Comparison of ENCODE assay signal across 8 mouse cellular contexts in the genomic region with DNA sequence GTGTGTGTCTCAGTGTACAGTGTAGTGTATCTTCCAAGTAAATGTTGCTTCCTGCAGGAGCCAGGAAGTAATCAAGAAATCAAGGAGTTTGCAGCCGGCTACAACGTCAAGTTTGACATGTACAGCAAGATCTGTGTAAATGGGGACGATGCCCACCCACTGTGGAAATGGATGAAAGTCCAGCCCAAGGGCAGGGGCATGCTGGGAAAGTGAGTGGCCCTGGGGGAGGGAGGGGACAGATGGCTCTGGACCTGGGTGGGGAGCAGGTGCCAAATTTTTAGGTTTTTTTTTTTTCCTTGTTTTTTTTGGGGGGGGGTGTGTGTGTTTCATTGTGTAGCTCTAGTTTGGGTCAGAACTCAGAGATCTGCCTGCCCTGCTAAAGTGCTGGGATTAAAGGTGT. TPM values are rescaled to one million over a fixed set of nuclear protein-coding genes. Genes with fewer than 3 reads are reported as not detected.
DNase-seq lines count a peak whose midpoint lies in the region; ATAC-seq and TF ChIP-seq lines count a peak whose summit lies in the region.
"Not testable (repeated sequence)": the region's sequence is repeated elsewhere in the genome, so short reads cannot be mapped to it uniquely, and the experiment has no call there.

No protein-coding gene starts in this region.

- H3K4me1 ChIP-seq in CH12.LX (ENCODE audit: control insufficient read depth in 1 of 2, insufficient read depth in 2 of 2), result peaks cover 12 to 46% of the 10 kb centered on the region in 2 experiments
- H3K4me1 ChIP-seq in forebrain, embryonic 13.5 days, result peaks cover 18% of the 10 kb centered on the region
- peaks cover 18% of the 10 kb centered on the region for H3K4me1 ChIP-seq in heart, postnatal 0 days (ENCODE audit: control insufficient read depth, insufficient read depth)
- H3K4me1 ChIP-seq in kidney, adult 2 months (ENCODE audit: control insufficient read depth, insufficient read depth, low read length), result peaks cover 34% of the 10 kb centered on the region
- peaks cover 40% of the 10 kb centered on the region for H3K4me1 ChIP-seq in liver, embryonic 11.5 days (replicated peaks; ENCODE audit: control insufficient read depth, insufficient read depth, low read length)
- H3K4me1 ChIP-seq in midbrain, embryonic 10.5 days, result peaks cover 61% of the 10 kb centered on the region
- peaks cover 21% of the 10 kb centered on the region for H3K4me1 ChIP-seq in olfactory bulb, adult 2 months (ENCODE audit: control insufficient read depth, insufficient read depth, low read length)

- ATAC-seq in forebrain, embryonic 13.5 days; heart, postnatal 0 days (ENCODE audit: insufficient read depth, low read depth); liver, embryonic 11.5 days (replicated peaks; ENCODE audit: low FRiP score): not testable (repeated sequence)

- peak overlapping the region; percentile 82 for H3K27ac ChIP-seq in CH12.LX (ENCODE audit: insufficient read depth, low read depth)
- H3K27ac ChIP-seq in forebrain, embryonic 13.5 days, result 0 out of 2 replicates have a peak overlapping the region, but pooled peaks have one; percentile 96
- H3K27ac ChIP-seq in heart, postnatal 0 days (ENCODE audit: low read depth), result 0 out of 2 replicates have a peak overlapping the region, but pooled peaks have one; percentile 99
- H3K27ac ChIP-seq in kidney, adult 2 months (ENCODE audit: insufficient read depth, low read depth, low read length), result peak overlapping the region; percentile 99; the same call in 1 of the 2 replicates
- not testable (repeated sequence) for H3K27ac ChIP-seq in liver, embryonic 11.5 days (ENCODE audit: low read depth, low read length)
- H3K27ac ChIP-seq in midbrain, embryonic 10.5 days (replicated peaks), result peak overlapping the region; percentile 98
- H3K27ac ChIP-seq in olfactory bulb, adult 2 months (ENCODE audit: insufficient read depth, low read depth, low read length), result 0 out of 2 replicates have a peak overlapping the region, but pooled peaks have one; percentile 93

- TF ChIP-seq EP300 in CH12.LX (IDR thresholded peaks at IDR 0.05; ENCODE audit: low read length); heart, postnatal 0 days (IDR thresholded peaks at IDR 0.05; ENCODE audit: low read depth): not testable (repeated sequence)

- TF ChIP-seq CTCF in CH12.LX (conservative IDR thresholded peaks at IDR 0.05 in 1 of 2, IDR thresholded peaks at IDR 0.05 in 1 of 2; ENCODE audit: low read depth in 2 of 2, low read length in 2 of 2); heart, postnatal 0 days (IDR thresholded peaks at IDR 0.05; ENCODE audit: low read depth); kidney, adult 2 months (conservative IDR thresholded peaks at IDR 0.05; ENCODE audit: insufficient read depth, insufficient read length, low read depth, low read length); olfactory bulb, adult 2 months (IDR thresholded peaks at IDR 0.05; ENCODE audit: insufficient read depth, low read depth, low read length): not testable (repeated sequence)

- TF ChIP-seq POLR2A in CH12.LX (IDR thresholded peaks at IDR 0.05; ENCODE audit: low read depth, low read length); kidney, adult 2 months (IDR thresholded peaks at IDR 0.05; ENCODE audit: low read depth, low read length); olfactory bulb, adult 2 months (IDR thresholded peaks at IDR 0.05; ENCODE audit: insufficient read depth, low read depth, low read length): not testable (repeated sequence)

- WGBS in forebrain, embryonic 13.5 days, result 48% methylated on average over 3 of the region's 3 CpGs
- WGBS in heart, postnatal 0 days, result 13% methylated on average over 3 of the region's 3 CpGs
- 1% methylated on average over 3 of the region's 3 CpGs for WGBS in kidney, adult 2 months
- WGBS in liver, embryonic 11.5 days, result 21% methylated on average over 3 of the region's 3 CpGs
- WGBS in midbrain, embryonic 10.5 days, result 58% methylated on average over 3 of the region's 3 CpGs
- 7% methylated on average over 3 of the region's 3 CpGs for WGBS in olfactory bulb, adult 2 months

- not testable (repeated sequence) for H3K27me3 ChIP-seq in CH12.LX (replicated peaks); forebrain, embryonic 13.5 days; heart, postnatal 0 days (ENCODE audit: control insufficient read depth, insufficient read depth, low read length); kidney, adult 2 months (replicated peaks; ENCODE audit: control insufficient read depth, insufficient read depth, low read length); liver, embryonic 11.5 days (replicated peaks; ENCODE audit: control insufficient read depth, insufficient read depth, low read length); midbrain, embryonic 10.5 days (ENCODE audit: low read depth, poor library complexity, severe bottlenecking)

- peaks cover 43 to 51% of the 10 kb centered on the region in 2 experiments for H3K36me3 ChIP-seq in CH12.LX (replicated peaks in 1 of 2; ENCODE audit: control insufficient read depth in 1 of 2, insufficient read depth in 1 of 2, low read length in 1 of 2)
- peaks cover 46% of the 10 kb centered on the region for H3K36me3 ChIP-seq in forebrain, embryonic 13.5 days (ENCODE audit: poor library complexity, severe bottlenecking)
- peaks cover 43% of the 10 kb centered on the region for H3K36me3 ChIP-seq in heart, postnatal 0 days (replicated peaks; ENCODE audit: control insufficient read depth, insufficient read depth, low read length)
- not testable (repeated sequence) for H3K36me3 ChIP-seq in kidney, adult 2 months (ENCODE audit: control insufficient read depth, insufficient read depth, low read length)
- H3K36me3 ChIP-seq in liver, embryonic 11.5 days (ENCODE audit: control insufficient read depth, insufficient read depth, low read length), result peaks cover 33% of the 10 kb centered on the region
- H3K36me3 ChIP-seq in midbrain, embryonic 10.5 days, result peaks cover 46% of the 10 kb centered on the region

- H3K9me3 ChIP-seq in CH12.LX (replicated peaks; ENCODE audit: low read length); forebrain, embryonic 13.5 days (replicated peaks); heart, postnatal 0 days (replicated peaks; ENCODE audit: control insufficient read depth, low read length); liver, embryonic 11.5 days (ENCODE audit: control insufficient read depth, low read length); midbrain, embryonic 10.5 days (replicated peaks): not testable (repeated sequence)

- TF ChIP-seq RAD21 in CH12.LX (IDR thresholded peaks at IDR 0.05; ENCODE audit: low read depth, low read length), result not testable (repeated sequence)

- peaks cover 15% of the 10 kb centered on the region for H3K79me2 ChIP-seq in CH12.LX (replicated peaks; ENCODE audit: control insufficient read depth, extremely low read depth, insufficient read depth, poor library complexity, severe bottlenecking)

- H3K4me3 ChIP-seq in CH12.LX (replicated peaks in 1 of 3; ENCODE audit: low read depth in 2 of 3, low read length in 2 of 3, poor library complexity in 1 of 3), result peak overlapping the region; percentile 61 to 97 (median 95)
- peak overlapping the region; percentile 85 for H3K4me3 ChIP-seq in forebrain, embryonic 13.5 days
- H3K4me3 ChIP-seq in heart, postnatal 0 days (ENCODE audit: low read depth, low read length), result peak overlapping the region; percentile 89
- H3K4me3 ChIP-seq in kidney, adult 2 months (ENCODE audit: insufficient read depth, low read depth, low read length), result peak overlapping the region; percentile 88
- H3K4me3 ChIP-seq in liver, embryonic 11.5 days (ENCODE audit: low read depth, low read length), result peak overlapping the region; percentile 98
- peak overlapping the region; percentile 95 for H3K4me3 ChIP-seq in midbrain, embryonic 10.5 days
- H3K4me3 ChIP-seq in olfactory bulb, adult 2 months (ENCODE audit: insufficient read depth, low read depth, low read length), result peak overlapping the region; percentile 90

- peak overlapping the region; percentile 68 for H3K4me2 ChIP-seq in CH12.LX (ENCODE audit: insufficient read depth, low read depth, poor library complexity, severe bottlenecking)
- H3K4me2 ChIP-seq in forebrain, embryonic 13.5 days, result peak overlapping the region; percentile 84
- peak overlapping the region; percentile 91 for H3K4me2 ChIP-seq in heart, postnatal 0 days (ENCODE audit: low read depth, low read length)
- H3K4me2 ChIP-seq in liver, embryonic 11.5 days, result peak overlapping the region; percentile 96

- H3K9ac ChIP-seq in CH12.LX (ENCODE audit: insufficient read depth, low read depth), result peak overlapping the region; percentile 98
- H3K9ac ChIP-seq in forebrain, embryonic 13.5 days, result peak overlapping the region; percentile 94
- peak overlapping the region; percentile 97; the same call in 1 of the 2 replicates for H3K9ac ChIP-seq in heart, postnatal 0 days (replicated peaks; ENCODE audit: low read depth, low read length)
- H3K9ac ChIP-seq in liver, embryonic 11.5 days (ENCODE audit: low read depth, low read length), result peak overlapping the region; percentile 99

- in situ Hi-C loops in CH12.LX (cut with MboI; ENCODE audit: low pct_ligation_motif_present, low pct_unique_long_range_greater_than_20kb, low sequenced_read_pairs), result not testable (repeated sequence)

- dilution Hi-C loops in CH12.LX (cut with MboI; ENCODE audit: extremely low pct_ligation_motif_present, extremely low pct_unique_long_range_greater_than_20kb, low sequenced_read_pairs), result not testable (repeated sequence)

- DNase-seq in CH12.LX (ENCODE audit: extremely low read depth); heart, postnatal 0 days (ENCODE audit: low spot score); kidney, adult 2 months; liver, embryonic 11.5 days (ENCODE audit: low spot score); midbrain, embryonic 10.5 days (ENCODE audit: low spot score): not testable (repeated sequence)
- DNase-seq in cerebellum, postnatal 25 days, result peak; percentile 54 to 68

RNA-seq across cellular contexts. Expression of a gene that starts 7.9 kb away (rescaled TPM):
- total RNA-seq in CH12.LX (2012; rRNA removed) (368 and 459 TPM in 2 replicates), CH12.LX (2014; rRNA removed) (352 and 386 TPM in 2 replicates)
- 332 and 353 TPM in 2 replicates for polyA plus RNA-seq in CH12.LX (2012; ENCODE audit: insufficient read length, low read depth)
- polyA plus RNA-seq in forebrain, embryonic 13.5 days (2015; fragmentation: Nextera tagmentation; extraction: Ambion mirVana), result 487 and 489 TPM in 2 replicates
- total RNA-seq in heart, postnatal 0 days (2014; rRNA removed; ENCODE audit: low replicate concordance), result 490 and 500 TPM in 2 replicates
- 874 and 900 TPM in 2 replicates for polyA plus RNA-seq in heart, postnatal 0 days (2015; fragmentation: Nextera tagmentation; extraction: Ambion mirVana)
- polyA plus RNA-seq in kidney, adult 2 months (2012; rRNA removed), result 1,431 and 1,557 TPM in 2 replicates
- 761 and 762 TPM in 2 replicates for polyA plus RNA-seq in liver, embryonic 11.5 days (2014; fragmentation: Nextera tagmentation; extraction: Ambion mirVana)
- 702 and 747 TPM in 2 replicates for polyA plus RNA-seq in midbrain, embryonic 10.5 days (2016; fragmentation: Nextera tagmentation; extraction: Ambion mirVana)
- polyA plus RNA-seq in olfactory bulb, adult 2 months (2012; ENCODE audit: insufficient read depth, insufficient read length, low replicate concordance, missing spikeins), result not detected in 2 replicates

RNA-seq across cellular contexts. Expression of a gene that starts 15.3 kb away (rescaled TPM):
- total RNA-seq in CH12.LX (2012; rRNA removed), result 127 and 132 TPM in 2 replicates
- 98.3 and 105 TPM in 2 replicates for total RNA-seq in CH12.LX (2014; rRNA removed)
- polyA plus RNA-seq in CH12.LX (2012; ENCODE audit: insufficient read length, low read depth), result 194 and 227 TPM in 2 replicates
- 193 and 199 TPM in 2 replicates for polyA plus RNA-seq in forebrain, embryonic 13.5 days (2015; fragmentation: Nextera tagmentation; extraction: Ambion mirVana)
- total RNA-seq in heart, postnatal 0 days (2014; rRNA removed; ENCODE audit: low replicate concordance), result 70.6 and 106 TPM in 2 replicates
- polyA plus RNA-seq in heart, postnatal 0 days (2015; fragmentation: Nextera tagmentation; extraction: Ambion mirVana), result 120 and 123 TPM in 2 replicates
- 230 and 235 TPM in 2 replicates for polyA plus RNA-seq in kidney, adult 2 months (2012; rRNA removed)
- 239 and 256 TPM in 2 replicates for polyA plus RNA-seq in liver, embryonic 11.5 days (2014; fragmentation: Nextera tagmentation; extraction: Ambion mirVana)
- 233 and 276 TPM in 2 replicates for polyA plus RNA-seq in midbrain, embryonic 10.5 days (2016; fragmentation: Nextera tagmentation; extraction: Ambion mirVana)
- polyA plus RNA-seq in olfactory bulb, adult 2 months (2012; ENCODE audit: insufficient read depth, insufficient read length, low replicate concordance, missing spikeins), result not detected in 2 replicates

RNA-seq across cellular contexts. Expression of a gene that starts 38.5 kb away (rescaled TPM):
- total RNA-seq in CH12.LX (2012; rRNA removed) (23.4 and 25.9 TPM in 2 replicates), CH12.LX (2014; rRNA removed) (10.3 and 11.8 TPM in 2 replicates)
- polyA plus RNA-seq in CH12.LX (2012; ENCODE audit: insufficient read length, low read depth), result 20.2 and 21.2 TPM in 2 replicates
- polyA plus RNA-seq in forebrain, embryonic 13.5 days (2015; fragmentation: Nextera tagmentation; extraction: Ambion mirVana), result 1.2 and 1.3 TPM in 2 replicates
- 3.9 and 11.0 TPM in 2 replicates for total RNA-seq in heart, postnatal 0 days (2014; rRNA removed; ENCODE audit: low replicate concordance)
- 1.9 TPM in 2 replicates for polyA plus RNA-seq in heart, postnatal 0 days (2015; fragmentation: Nextera tagmentation; extraction: Ambion mirVana)
- 9.6 and 25.5 TPM in 2 replicates for polyA plus RNA-seq in kidney, adult 2 months (2012; rRNA removed)
- 29.0 and 29.4 TPM in 2 replicates for polyA plus RNA-seq in liver, embryonic 11.5 days (2014; fragmentation: Nextera tagmentation; extraction: Ambion mirVana)
- polyA plus RNA-seq in midbrain, embryonic 10.5 days (2016; fragmentation: Nextera tagmentation; extraction: Ambion mirVana), result 7.9 and 8.0 TPM in 2 replicates
- 193 and 203 TPM in 2 replicates for polyA plus RNA-seq in olfactory bulb, adult 2 months (2012; ENCODE audit: insufficient read depth, insufficient read length, low replicate concordance, missing spikeins)

RNA-seq across cellular contexts. Expression of a gene that starts 50.5 kb away (rescaled TPM):
- 20.7 and 22.6 TPM in 2 replicates for total RNA-seq in CH12.LX (2012; rRNA removed)
- total RNA-seq in CH12.LX (2014; rRNA removed), result 9.0 and 9.7 TPM in 2 replicates
- polyA plus RNA-seq in CH12.LX (2012; ENCODE audit: insufficient read length, low read depth), result 21.1 and 24.2 TPM in 2 replicates
- polyA plus RNA-seq in forebrain, embryonic 13.5 days (2015; fragmentation: Nextera tagmentation; extraction: Ambion mirVana), result 11.6 and 13.6 TPM in 2 replicates
- 21.1 and 22.0 TPM in 2 replicates for total RNA-seq in heart, postnatal 0 days (2014; rRNA removed; ENCODE audit: low replicate concordance)
- polyA plus RNA-seq in heart, postnatal 0 days (2015; fragmentation: Nextera tagmentation; extraction: Ambion mirVana), result 5.9 and 6.3 TPM in 2 replicates
- 27.7 and 30.8 TPM in 2 replicates for polyA plus RNA-seq in kidney, adult 2 months (2012; rRNA removed)
- polyA plus RNA-seq in liver, embryonic 11.5 days (2014; fragmentation: Nextera tagmentation; extraction: Ambion mirVana), result 17.7 and 19.2 TPM in 2 replicates
- polyA plus RNA-seq in midbrain, embryonic 10.5 days (2016; fragmentation: Nextera tagmentation; extraction: Ambion mirVana), result 15.0 and 15.2 TPM in 2 replicates
- not detected in 2 replicates for polyA plus RNA-seq in olfactory bulb, adult 2 months (2012; ENCODE audit: insufficient read depth, insufficient read length, low replicate concordance, missing spikeins)

RNA-seq across cellular contexts. Expression of a gene that starts 58.6 kb away (rescaled TPM):
- total RNA-seq in CH12.LX (2012; rRNA removed) (6.8 and 7.0 TPM in 2 replicates), CH12.LX (2014; rRNA removed) (2.3 TPM in 2 replicates)
- polyA plus RNA-seq in CH12.LX (2012; ENCODE audit: insufficient read length, low read depth), result 5.4 and 6.1 TPM in 2 replicates
- 3.1 and 3.9 TPM in 2 replicates for polyA plus RNA-seq in forebrain, embryonic 13.5 days (2015; fragmentation: Nextera tagmentation; extraction: Ambion mirVana)
- 10.4 and 11.4 TPM in 2 replicates for total RNA-seq in heart, postnatal 0 days (2014; rRNA removed; ENCODE audit: low replicate concordance)
- 1.9 TPM in 2 replicates for polyA plus RNA-seq in heart, postnatal 0 days (2015; fragmentation: Nextera tagmentation; extraction: Ambion mirVana)
- 10.6 and 11.8 TPM in 2 replicates for polyA plus RNA-seq in kidney, adult 2 months (2012; rRNA removed)
- 7.7 and 8.6 TPM in 2 replicates for polyA plus RNA-seq in liver, embryonic 11.5 days (2014; fragmentation: Nextera tagmentation; extraction: Ambion mirVana)
- 3.2 and 4.8 TPM in 2 replicates for polyA plus RNA-seq in midbrain, embryonic 10.5 days (2016; fragmentation: Nextera tagmentation; extraction: Ambion mirVana)
- not detected in 2 replicates for polyA plus RNA-seq in olfactory bulb, adult 2 months (2012; ENCODE audit: insufficient read depth, insufficient read length, low replicate concordance, missing spikeins)

Comparison
In these comparisons a context has a peak if more than half of its experiments do, and no peak if none do; other contexts are left out.
1. RNA of a gene that starts 7.9 kb away (polyA plus RNA-seq): 1,431 to 1,557 TPM in kidney, adult 2 months, 874 to 900 TPM in heart, postnatal 0 days, 761 to 762 TPM in liver, embryonic 11.5 days, 702 to 747 TPM in midbrain, embryonic 10.5 days, 487 to 489 TPM in forebrain, embryonic 13.5 days and 332 to 353 TPM in CH12.LX; not detected in olfactory bulb, adult 2 months; every median in the first group is over 100 times any median in the second.
2. RNA of a gene that starts 15.3 kb away (polyA plus RNA-seq): 233 to 276 TPM in midbrain, embryonic 10.5 days, 239 to 256 TPM in liver, embryonic 11.5 days, 230 to 235 TPM in kidney, adult 2 months, 194 to 227 TPM in CH12.LX, 193 to 199 TPM in forebrain, embryonic 13.5 days and 120 to 123 TPM in heart, postnatal 0 days; not detected in olfactory bulb, adult 2 months; every median in the first group is over 100 times any median in the second.
3. Peak in every context shown above with its lines, with median percentiles within 50 percentile points of each other: H3K4me2 ChIP-seq, H3K4me3 ChIP-seq and H3K9ac ChIP-seq.